Mouse (Mus musculus) adrenal gland, postnatal 36 days (tissue): ENCODE results near the gene Txn1. TPM values are rescaled to one million over a fixed set of nuclear protein-coding genes. Genes with fewer than 3 reads are reported as not detected.

Source experiments
- DNase-seq, 2 experiments: peaks; one replicate each; pipeline ENCODE4 v3.0.0; 2021; ENCODE audit warnings: mixed read lengths in 1 of 2
- total RNA-seq, 2 experiments: library from RNA; stranded (reverse); gene quantifications; 2 replicates each; pipeline ENCODE4 v1.2.3; 2021

Txn1 gene
- total RNA-seq, 2 experiments from 2014 or later, result 327 to 337 TPM

DNA sequence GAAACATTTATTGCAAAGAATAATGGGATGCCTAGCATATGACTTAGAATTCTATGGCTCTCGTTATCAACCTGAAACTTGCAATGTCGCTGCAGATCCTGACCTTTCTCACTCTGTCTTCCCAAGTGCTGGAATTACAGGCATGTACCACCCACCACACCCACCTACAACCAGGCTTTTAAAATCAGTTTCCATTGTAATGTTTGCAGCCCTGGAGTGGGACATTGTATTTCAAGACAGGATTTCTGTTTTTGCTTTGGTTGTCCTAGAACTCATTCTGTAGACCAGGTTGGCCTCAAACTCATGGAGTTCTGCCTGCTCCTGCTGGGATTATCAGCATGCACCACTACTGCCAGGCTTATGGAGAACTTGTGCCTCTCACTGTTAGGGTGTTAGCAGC is 13.3 kb downstream of the Txn1 start:
- no peak for DNase-seq

DNA sequence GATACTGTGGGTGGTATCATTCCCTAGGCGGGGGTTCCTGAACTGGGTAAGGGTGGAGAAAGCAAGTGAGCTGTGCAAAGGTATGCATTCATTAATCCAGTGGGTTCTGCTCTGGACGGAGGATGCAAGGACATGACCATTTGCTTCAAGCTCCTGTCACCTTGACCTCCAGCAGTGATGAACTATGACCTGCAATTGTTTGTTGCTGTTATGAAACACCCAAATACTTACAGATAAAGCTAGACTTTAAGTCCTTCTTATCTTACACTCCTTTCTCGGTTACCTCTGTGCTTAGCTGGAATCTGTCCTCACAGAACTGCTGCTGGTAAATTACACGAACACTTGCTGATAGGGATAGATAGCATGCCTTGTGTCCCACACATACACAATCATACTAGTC is 15.6 kb downstream of the Txn1 start:
- no peak for DNase-seq

DNA sequence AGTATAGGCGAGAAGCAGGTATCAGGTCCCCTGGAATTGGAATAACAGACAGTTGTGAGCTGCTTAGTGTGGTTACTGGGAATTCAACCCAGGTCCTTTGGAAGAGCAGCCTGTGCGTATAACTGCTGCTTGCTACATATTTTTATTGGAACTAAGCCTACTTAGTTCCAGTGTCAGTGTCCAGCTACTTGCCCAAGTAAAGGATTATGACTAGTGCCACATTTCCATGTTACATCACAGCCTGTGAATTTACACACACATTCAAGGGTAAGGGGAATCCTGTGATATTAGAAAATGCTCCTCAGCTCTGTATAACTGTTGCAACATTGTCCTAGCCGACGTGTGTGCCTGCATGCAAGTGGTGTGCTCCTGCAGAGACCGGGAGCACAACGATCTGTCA is 18.9 kb downstream of the Txn1 start:
- no peak for DNase-seq

DNA sequence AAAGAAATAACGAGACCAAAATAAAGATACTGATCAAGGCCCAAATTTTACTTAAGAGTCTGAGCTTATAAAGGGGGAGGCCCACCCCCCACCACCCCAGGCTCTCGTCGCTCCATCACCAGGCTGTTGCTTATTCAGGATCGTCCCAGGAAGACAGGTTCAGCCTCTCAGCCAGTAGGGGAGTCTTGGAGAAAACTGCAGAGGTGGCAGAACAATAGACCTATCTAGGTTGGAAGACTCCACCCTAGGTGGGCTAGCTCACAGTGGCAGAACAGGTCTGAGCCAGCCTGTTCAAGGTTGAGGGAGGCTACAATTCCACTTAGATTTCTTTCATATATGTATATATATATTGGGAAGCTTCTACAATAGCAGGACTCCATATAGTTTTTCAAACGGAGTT is 22.0 kb downstream of the Txn1 start:
- DNase-seq, result no peak

DNA sequence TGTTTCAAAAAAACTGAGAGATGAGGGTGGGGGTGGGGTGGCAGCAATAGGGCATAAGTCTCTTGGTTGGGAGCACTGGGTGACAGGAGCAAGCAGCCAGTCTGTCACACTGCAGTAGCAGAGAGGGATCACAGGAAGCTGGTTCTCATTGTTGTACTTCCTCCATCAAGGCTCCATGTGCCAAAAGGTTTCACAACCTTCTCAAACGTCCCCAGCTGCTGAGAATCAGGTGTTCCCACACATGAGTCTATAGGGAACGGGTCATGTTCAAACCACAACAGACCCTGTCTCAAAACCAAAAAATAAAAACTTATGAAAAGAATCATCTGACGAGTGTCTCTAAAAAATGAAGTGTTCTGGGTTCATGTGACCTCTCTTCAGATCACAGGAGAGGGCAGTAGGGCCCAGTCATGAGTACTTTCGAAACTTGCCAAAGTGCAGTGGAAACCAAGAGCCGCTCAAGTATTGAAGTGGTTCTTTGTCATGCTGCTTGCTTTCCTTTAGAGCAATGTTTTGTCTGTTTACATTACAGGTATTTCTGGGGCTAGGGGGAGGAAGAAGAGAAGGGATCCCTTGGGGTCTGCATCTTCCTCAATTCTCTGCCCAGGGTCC is 25.5 kb downstream of the Txn1 start:
- no peak for DNase-seq

DNA sequence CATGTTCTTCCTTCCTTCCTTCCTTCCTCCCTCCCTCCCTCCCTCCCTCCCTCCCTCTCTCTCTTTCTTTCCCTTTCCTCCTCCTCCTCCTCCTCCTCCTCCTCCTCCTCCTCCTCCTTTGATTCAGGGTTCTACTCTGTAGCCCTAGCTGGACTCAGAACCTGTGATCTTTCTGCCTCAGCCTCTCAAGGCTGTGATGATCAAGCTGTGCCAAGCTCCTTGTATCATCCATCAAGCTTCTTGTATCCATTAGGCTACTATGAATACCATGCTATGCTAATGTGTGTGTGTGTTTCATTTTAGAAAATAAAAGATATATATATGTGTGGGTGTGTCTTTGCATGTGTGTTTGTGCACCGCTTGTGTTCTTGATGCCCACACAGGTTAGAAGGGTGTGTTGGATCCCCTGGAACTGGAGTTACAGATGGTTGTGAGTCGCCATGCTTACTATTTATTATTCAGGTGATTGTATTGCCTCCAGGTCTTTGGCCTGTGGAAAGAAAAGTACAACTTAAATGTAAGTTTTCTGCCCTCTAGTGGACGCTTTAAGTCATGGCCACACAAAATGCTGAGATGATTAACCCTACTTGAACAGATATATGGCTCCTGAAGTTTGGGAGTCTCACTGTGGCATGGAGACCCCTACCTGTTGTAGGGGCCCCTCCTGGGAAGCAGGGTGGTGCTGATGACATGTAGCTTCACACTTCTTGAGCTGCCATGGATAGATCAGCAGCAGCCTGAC is 28.6 kb downstream of the Txn1 start:
- DNase-seq, result no peak

DNA sequence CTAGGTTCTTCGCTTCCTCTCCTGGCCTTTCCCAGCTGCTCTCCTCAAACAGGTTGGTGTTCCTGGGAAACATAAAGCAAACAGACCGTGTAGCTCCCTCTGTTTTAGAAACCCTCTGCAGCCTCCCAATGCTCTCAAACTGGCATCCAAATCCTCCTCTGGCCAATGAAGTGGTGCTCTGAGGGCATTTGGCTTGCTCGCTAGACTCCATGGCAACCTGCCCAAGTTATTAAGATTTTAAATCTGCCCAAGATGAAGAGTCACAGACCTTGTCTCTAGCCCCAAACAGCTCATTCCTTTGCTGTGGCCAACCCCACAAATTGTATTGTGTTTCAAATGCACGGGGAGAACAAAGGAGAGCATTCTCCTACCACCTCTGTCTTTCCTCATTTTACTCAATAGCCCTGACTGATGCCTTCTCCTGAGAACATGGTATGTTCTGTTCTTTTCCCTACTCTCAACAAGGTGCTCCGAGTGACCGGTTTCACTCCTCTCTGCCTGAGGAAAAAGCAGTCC is 31.6 kb downstream of the Txn1 start:
- no peak for DNase-seq

DNA sequence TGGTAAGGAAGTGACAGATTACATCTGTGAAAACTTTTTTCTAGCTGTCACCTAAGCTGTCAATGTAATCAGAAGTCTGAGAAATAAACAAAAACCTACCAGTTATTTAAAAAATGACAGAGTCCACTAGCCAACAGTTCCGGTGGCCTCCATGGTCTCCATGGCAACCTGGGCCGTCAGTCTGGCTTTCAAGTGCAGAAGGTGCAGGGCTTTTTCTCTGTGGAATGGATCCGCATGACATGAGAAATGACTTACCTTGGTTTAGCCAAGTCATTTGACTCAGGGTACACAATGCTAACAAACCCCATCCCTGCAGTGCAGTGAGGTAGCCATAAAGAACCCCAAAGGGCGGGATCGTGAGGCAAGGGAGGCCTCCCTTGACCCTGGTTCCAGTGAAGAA is 34.0 kb downstream of the Txn1 start:
- DNase-seq, result peak; percentile 62 to 67

DNA sequence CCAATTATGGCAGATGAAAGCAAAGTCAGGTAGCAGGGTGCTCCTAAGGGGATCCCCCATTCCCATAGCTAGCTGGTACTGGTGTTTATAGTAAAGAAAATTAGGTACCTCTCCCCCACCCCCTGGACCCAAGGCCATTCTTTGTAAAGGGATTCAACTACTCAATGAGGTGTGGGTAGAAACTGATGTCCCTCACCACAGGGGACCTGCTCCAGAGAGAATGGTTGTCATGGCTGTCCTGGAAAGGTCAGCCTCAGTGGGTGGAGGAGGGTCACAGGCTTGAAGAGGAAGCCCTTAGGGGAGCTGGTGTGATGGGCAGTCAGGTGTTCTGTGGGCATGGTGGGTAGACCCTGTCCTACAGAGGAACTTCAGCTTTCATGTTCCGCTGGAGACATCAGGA is 35.7 kb downstream of the Txn1 start:
- DNase-seq, result no peak

DNA sequence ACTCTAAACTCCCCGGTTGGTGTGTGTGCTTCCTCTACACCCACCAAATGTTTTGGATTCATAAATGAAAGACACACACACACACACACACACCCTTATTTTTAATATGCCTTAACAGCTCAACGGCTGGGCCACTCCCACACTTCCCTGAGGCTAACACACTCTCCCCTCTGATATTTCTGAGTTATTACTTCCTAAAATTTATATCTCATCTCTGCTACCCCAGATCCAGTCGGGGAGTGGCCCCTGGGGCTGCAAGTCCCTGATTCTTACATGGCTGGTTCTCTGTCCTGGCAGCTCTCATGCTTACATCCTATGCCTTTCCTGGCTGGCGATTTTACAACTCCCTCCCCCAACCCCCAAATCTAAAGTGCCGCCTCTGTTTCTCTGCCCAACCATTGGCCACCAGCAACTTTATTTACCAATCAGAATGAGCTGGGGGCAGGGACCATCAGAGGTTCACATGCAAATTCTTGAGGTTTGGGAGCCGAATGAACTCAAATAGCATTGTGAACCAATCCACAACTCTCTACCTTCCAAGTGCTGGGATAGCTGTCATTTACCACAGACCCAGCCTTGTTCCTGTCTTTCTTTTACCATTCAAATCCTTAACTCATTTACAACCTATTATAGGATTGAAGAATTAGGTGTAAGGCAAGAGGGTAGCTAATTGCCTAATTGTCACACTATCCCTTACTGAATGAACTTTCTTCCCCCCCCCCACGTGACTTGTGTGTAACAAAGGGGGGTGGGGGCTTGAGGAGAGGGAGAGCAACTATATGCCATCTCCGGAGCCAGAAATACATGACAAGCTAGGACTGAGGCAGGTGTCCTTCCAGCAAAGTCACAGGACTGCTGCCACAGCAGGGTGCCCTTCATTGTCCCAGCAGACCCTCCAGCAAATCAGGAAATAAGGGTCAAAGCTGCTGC is 36.5 kb downstream of the Txn1 start:
- DNase-seq, result no peak

DNA sequence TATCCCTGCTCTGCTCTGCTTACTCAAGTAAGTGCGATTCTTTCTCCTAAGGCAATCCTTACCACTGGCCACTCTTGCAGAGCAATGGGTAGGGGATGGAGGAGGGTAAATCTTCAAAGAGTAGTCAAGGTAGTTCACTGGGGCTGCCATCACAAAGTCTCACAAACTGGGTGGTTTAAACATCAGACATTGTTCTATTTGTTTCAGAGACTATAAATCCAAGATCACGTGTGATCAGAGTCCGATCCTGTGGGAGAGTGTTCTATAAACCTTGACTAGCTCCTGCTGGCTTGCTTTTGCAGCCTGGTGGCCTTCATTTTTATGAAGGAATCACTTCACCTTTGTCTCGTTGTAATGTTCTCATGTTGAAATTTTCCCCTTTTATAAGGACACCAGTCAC is 39.5 kb downstream of the Txn1 start:
- DNase-seq, result no peak

DNA sequence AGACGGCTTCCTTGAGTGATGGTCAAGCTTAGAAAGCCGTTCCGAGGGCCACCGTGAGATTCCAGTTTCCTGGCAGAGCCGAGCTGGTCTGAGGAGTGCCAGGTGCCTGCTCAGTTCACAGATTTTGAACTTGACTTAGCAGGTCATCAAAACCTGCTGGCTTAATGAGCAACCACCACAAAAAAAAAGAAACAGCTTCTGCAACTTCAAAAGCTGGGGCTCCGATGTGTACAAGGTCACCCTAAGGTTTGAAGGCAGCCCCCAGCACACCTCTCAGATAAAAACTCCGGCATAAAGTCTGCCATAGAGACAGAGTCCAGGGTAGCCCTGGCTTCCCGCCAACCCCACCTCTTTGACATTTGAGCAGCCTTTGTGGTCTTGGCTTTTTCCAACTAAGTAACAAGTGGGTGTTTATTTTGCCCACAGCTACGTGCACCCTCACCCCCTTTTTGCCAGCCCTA is 40.0 kb downstream of the Txn1 start, which contains the start of gene D630039A03Rik:
TSS of gene D630039A03Rik (minus strand) at position 97 of the 461 bp plus-strand sequence.
- peak; percentile 75 to 83 for DNase-seq

DNA sequence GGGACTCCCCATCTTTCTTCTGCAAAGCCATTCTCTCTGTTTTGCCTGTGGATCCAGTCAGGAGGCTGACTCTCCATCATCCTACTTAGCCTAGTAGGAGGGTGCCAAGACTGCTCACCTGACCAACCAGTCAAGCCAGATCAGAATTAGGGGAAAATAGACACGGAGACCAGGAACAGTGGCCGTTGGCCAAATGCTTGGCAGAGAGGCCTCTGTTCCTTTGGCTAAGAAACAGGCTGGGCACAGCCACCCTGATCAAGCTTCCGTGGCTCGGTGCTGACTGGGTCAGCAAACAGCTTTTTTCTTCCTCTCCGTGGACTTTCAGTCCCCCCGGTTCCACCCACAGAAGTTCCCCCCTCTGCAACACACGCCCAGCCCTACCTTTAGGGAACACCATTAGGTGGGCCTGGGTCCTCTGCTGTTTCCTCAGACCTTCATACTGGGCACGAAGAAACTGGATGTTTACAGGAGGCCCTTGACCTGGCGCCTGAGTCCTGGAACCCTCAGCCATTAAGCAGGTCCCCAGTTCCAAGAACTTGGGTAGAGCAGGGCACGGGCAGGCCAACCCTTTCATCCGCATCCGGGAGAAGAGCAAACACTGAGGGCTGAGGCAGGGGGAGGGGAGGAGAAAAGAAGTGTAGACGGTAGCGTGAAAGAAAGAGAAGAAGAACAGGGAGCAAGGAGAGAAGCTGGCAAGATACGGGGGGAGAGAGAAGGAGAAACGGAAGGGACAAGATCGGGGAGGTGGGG is 40.8 kb downstream of the Txn1 start:
- peak; percentile 36 to 67 for DNase-seq

DNA sequence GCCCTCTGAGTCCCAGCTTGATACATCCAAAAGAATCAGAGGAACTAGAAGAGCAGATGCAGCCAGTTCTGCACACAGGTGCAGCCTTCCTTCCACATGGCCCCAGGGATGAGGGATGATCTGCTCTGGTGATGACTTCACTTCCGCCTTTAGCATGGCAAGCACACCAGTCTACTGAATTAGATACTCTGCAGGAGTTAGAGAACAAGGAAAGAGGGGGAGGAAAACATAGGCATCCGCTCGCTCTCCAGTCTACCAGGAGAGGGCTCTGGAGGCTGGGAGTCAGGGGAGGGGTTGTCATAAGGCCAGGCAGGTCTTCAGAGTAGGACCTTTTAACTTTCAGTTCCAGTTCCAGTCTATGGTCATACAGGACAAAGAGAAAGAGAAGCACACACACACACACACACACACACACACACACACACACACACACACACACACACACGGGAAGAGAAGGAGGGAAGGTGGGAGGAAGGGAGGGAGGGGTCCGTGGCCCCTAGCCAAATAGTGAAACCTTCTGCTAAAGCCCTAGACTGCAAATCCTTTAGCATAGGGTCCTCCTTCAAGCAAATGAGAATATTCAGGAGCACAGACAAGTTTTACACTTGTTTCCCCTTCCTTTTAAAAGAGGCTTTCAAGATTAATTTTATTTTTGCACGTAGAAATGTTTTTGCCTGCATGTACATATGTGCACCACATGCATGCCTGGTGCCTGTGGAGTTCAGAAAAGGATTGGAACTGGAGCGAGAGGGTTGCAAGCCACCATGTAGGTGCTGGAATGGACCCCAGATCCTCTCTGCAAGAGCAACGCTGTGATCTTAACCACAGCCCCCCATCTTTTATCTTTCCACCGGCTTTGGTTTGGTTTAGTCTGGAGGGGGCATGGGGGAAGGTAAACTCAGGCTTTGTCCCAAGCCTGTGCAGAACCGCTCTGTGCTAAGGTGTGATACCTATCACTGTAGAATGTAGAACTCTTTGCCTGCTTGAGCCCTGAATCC is 41.7 kb downstream of the Txn1 start:
- DNase-seq, result peak in 1 of 2 experiments; percentile 38

DNA sequence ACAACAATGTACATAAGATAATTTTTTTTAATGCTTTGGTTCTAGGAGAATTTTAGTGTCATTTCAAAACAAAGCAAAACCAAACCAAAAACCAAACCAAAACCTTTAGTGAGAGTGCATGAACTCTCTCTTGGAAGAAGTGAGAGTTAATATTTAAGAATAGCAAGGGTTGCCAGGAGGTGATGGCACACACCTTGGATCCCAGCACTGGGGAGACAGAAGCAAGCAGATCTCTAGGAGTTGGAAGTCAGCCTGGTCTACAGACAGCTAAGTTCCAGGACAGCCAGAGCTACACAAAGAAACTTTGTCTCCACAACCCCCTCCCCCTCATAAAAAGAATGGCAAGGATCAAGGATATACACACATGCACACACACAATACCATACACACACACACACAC is 43.2 kb downstream of the Txn1 start:
- DNase-seq, result no peak

DNA sequence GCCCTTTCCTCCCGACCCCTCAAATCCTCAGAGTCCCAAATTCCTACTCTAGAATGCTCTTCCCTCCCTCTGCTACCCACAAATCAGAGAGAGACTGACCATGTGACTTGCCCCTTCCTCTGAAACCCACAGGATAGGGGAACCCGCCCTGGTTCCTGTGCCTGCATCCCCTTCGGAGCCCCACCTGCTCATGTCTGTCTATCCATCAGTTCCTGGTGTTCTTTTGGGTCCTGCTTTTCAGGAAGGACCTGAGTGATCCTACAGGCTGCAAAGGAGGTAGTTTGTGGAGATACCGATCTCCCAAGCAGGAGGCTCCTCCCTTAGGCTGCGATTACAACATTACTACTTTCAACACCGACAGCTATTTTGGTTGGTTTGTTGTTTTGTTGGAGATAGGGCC is 47.4 kb downstream of the Txn1 start:
- no peak for DNase-seq

DNA sequence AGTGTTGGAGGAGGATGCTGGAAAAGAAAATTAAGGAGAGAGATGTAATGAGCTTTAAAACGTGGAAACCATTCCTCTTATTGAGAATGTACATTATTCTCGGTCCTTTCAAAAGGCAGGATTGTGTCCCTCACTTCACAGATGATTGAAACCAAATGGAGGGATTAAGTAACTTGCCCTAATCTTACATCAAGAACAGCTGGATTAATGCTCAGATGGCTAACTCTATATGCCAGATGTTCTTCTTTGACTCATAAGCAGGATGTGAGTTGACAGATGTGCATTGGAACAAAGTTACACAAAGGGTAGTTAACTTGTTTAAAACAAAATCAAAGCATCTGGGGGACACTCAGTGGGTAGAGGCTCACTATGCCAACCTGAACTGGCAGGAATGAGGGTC is 49.5 kb downstream of the Txn1 start:
- DNase-seq, result no peak

DNA sequence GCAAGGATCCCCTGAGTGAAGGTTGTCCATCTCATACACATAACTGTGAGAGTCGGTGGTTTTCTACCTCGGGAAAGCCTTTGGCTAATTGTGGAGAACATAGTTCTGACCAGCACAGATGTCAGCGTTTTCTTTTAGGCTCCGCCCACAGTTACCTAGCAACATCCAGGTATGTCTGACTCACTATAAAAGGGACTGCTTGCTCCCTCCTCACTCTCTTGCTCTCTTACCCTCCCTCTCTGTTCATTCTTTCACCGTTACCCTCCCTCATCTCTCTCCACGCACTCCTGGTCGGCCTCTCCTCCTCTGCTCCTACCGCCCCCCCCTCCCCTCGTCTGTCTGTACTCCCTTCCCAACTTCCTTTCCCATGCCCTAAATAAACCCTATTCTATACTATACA is 51.6 kb downstream of the Txn1 start:
- no peak for DNase-seq

DNA sequence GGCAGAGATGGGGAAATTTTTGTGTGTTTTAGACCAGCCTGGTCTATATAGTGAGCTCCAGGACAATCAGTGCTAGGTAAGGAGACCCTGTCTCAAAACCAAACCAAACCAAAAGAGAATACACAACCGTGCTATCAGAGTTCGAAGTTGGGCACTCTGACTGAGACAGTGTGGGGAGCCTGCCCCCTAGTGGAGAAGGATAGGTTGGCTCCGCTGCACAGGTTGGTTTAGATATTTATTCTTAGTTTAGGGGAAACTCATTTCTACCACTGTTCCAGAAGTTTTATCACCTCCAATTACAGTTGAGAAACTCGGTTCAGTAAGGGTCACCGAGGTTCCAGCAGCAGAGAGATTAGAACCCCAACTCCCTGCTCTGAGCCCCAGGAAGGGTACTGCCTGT is 52.0 kb downstream of the Txn1 start:
- peak; percentile 71 to 82 for DNase-seq

DNA sequence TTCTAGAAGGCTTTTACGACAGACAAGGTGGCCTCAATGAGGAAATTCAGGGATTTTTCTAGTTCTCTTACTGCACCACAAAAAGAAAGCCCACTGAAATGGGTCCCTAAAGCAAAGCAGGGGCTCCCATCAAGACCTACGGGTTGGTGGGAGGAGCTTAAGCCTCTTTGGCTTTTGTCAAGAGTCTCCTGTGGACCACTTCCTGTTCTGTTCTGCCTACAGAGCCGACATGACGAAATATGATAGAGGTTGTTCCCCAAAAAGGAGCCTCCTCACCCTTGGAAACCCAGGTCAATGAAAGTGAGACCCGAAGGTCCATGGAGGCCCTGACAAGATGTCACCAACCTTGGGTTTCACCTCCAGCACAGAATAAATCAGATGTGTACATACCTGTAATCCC is 53.6 kb downstream of the Txn1 start:
- DNase-seq, result no peak

DNA sequence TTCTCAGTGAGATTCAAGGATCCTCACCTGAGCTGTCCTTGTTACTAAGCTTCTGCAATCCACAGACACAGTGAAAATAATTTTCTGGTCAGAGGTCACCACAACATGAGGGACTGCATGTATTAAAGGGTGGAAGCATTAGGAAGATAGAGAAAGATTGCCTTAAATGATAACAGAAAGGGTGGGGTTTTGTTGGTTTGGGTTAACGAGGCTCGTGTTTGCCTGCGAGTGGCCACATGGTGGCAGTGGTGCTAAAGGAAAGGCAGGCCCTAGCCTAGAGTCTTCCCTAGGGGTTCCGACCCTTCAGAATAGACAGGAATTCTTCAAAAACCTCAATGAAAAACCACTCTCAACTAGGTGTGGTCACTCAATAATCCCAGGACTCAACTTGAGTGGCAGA is 55.0 kb downstream of the Txn1 start:
- peak; percentile 45 to 66 for DNase-seq
